Mouse (Mus musculus): ENCODE measurements around the gene Gcnt7.

Gcnt7 gene

DNA sequence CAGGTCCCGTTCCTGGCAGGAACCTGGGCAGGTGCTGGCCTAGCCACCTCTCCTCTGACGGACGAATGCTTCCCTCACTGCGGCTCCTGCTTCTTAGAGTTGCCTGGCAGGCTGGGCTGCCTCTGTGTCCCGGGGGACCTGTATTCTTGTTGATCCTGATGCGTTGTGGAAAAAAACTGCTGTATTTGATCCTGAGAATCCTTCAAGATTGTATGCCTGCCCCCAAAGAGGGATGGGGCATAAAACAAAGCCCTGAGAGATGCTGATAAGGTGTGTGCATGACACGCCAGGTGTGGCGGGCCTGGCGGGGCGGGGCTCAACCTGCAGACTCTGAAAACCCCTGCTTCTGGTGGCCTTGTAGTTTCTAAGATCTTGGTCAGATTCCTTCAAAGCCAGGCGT is at the start of gene Gcnt7:
Gcnt7 (minus strand) TSS at position 101 of the 400 bp plus-strand sequence.
- DNase-seq (ENCODE audit: low spot score in 2 of 2), result no peak

DNA sequence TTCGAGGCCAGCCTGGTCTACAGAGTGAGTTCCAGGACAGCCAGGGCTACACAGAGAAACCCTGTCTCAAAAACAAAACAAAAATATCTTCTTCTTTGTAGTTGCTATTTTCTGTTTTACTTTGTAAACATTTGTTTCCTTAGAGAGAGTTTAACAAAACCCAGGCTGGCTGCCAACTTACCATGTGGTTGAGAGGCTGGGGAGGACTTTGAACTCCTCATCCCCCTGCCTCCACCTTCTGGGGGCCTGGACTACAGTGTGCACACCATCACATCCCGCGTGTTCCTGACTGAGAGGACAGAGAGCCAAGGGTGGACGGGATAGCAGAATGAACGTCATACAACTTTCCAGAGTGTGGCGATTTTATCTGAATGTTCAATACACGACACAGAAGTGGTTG is 47.7 kb upstream of the Gcnt7 start:
- no peak for DNase-seq (ENCODE audit: low spot score in 2 of 2)

GRCm38 (mm10) chr2:172502168-172502567 is 43.8 kb upstream of the Gcnt7 start:
- no peak for DNase-seq (ENCODE audit: low spot score in 2 of 2)

GRCm38 (mm10) chr2:172501341-172501740 is 42.9 kb upstream of the Gcnt7 start:
- DNase-seq (ENCODE audit: low spot score in 2 of 2), result no peak

DNA sequence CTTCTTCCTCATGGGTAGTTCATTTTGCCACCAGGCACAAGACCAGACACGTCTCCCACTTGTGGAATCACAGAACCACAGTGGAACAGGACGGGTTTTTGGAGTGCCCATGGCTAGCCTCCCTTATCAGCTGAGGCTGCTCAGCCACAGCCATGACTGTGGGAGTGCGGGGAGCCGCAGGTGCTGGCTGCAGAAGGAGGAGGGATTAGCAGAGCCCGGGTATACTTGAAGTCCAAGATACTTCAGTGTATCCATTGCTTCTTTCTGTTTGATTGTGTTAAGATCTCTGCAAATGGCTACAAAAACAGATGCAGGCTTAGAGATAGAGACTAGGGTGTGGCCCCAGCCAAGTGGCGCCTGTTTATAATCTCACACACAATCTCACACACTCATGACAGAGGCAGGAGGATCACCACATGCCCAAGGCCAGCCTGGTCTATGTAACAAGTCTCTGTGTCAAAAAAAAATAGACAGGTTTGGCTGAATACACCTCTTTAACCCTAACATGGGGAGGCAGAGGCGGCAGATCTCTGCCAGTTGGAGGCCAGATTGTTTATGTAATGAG is 42.4 kb upstream of the Gcnt7 start:
- no peak for DNase-seq (ENCODE audit: low spot score in 2 of 2)

- DNase-seq (ENCODE audit: low spot score in 2 of 2), result no peak
Observed at GRCm38 (mm10) chr2:172498823-172499222, 40.4 kb upstream of the Gcnt7 start.

DNA sequence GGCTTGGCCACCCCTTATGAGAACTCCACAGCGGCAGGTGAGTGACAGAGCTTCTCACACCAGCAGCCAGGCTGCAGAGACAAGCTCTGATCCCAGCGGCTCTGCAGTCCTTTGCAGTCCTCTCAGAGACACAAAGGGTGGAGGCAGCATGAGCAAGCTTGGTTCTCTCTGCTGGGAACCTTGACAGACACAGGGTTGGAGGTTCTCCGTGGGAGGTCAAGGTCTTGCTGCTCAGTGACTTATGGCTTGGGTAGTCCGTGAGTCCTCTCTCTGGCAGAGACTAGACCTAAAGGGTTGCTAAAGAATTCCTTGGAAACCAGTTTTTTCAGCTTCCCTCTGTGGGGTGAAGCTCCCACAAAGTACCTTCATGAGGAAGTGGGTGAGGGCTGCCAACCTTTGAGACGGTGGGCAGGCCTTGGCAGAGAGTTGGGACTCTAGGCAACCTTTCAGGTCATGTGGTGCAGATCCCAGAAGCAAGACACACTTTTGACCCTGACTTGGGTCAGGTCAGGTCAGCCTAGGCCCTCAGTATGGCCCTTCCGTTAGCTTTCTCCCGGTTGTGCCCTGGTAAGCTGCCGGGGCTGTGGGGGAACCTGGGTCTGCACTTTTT is 38.4 kb upstream of the Gcnt7 start:
- no peak for DNase-seq (ENCODE audit: low spot score in 2 of 2)

- no peak for DNase-seq (ENCODE audit: low spot score in 2 of 2)
Observed at GRCm38 (mm10) chr2:172484696-172485370, 26.4 kb upstream of the Gcnt7 start.

DNA sequence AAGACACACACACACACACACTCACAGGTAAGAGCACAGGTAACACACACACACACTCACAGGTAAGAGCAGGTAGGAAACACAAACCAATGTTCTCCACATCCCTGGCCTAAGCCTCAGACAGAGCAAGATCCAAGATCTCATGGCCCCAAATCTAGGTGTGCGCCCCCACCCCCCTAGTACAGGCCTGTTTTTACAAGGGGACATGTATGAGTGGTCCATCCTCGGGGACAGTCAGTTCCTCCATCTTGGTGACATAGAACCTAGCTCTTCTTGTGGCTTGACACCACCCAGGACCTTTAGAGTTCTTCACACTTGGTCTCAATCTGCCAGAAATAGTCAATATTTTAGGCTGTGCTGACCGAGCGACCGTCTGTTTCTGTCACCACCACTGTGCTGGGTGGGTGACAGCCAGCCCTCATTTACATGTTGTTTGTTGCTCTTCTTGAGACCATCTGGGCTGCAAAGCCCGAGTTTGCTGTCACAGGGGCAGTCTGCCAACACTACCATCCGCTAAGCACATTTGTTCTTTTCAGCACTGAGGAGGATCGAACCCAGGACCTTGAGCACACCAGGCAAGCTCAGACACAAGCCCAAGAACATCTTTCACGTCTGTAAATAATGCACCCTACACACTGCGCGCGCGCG is 25.5 kb upstream of the Gcnt7 start:
- DNase-seq (ENCODE audit: low spot score in 2 of 2), result no peak

DNA sequence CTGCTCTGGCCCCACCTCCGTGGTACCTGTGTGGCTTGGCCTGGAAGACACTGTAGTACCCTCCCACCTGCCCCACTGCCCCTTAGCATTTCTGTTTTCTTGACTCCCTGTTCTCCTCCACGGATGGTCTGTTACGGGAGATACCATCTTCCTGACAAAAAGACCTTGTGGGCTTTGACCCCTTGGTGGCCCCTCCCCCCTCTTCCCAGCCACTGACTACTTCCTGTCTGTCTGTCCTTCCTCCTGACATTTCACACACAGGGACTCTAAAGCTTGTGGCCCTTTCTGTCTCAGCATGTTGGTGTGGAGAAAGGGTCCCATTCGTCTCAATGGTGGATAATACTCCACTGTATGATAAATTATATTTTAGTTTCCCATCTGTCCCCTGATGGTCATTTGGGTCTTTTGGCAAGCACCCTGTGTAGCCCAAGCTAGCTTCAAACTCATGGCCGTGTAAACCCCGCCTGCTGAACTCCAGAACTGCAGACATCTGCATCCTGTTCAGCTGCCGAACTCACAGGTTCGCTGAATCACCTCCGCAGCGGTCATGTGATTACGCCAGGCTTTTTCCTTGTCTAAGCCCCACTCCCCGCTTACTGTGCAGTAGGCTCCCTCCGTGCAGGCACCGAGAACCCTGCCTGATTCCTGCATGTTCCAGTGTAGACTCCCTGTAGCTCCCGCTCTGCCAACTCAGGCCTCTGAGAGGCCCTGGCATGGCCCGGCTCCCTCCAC is 23.4 kb upstream of the Gcnt7 start:
- DNase-seq (ENCODE audit: low spot score in 2 of 2), result no peak

DNA sequence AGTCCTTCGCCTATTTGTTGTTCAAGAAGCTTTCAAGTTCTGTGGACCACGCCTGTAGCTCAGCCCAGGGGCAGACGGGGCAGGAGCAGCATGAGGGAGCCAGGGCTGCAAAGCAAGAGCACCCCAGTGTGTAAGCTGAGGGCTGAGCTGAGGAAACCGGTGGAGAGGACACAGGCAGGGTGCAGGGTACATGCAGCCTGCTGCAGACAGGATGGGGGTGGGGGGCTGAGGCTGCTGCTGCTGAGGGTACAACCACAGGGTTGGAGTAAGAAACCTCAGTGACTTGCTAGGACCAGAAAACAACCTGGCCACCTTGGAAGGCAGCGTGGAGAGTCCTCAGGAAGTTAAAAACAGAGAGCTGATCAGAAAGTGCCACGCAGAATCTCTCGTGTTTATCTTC is 21.9 kb upstream of the Gcnt7 start:
- DNase-seq (ENCODE audit: low spot score in 2 of 2), result no peak

- no peak for DNase-seq (ENCODE audit: low spot score in 2 of 2)
Observed at GRCm38 (mm10) chr2:172477860-172478259, 19.5 kb upstream of the Gcnt7 start.

- DNase-seq (ENCODE audit: low spot score in 2 of 2), result no peak
Observed at GRCm38 (mm10) chr2:172477350-172477749, 19.0 kb upstream of the Gcnt7 start.

DNA sequence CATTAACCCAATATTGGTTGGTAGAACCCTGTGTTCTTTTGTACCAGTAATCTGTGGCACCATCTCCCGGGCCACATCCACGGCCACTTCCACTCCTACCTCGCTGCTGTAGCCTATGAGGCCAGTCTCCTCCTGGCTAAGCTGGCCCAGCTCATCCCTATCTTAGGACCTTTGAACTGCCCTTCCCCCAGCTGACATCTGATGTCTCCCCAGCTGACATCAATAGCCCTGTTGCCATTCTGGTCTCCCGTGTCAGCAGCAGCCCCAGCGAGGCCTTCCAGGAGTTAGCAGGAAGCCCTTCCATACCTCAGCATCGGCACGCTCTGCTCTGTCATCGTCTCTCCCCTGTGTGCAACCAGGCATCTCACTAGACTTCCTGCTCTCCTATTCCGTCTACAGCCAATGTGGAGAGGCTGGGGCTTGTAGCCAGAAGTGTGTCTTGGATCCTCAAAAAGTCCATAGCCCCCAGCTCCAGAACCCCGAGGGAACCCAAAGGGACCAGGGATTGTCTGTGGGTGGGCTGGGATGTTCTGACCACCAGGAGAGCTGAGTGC is 18.4 kb upstream of the Gcnt7 start:
- no peak for DNase-seq (ENCODE audit: low spot score in 2 of 2)

- DNase-seq (ENCODE audit: low spot score in 2 of 2), result no peak
Observed at GRCm38 (mm10) chr2:172474970-172475369, 16.6 kb upstream of the Gcnt7 start.

DNA sequence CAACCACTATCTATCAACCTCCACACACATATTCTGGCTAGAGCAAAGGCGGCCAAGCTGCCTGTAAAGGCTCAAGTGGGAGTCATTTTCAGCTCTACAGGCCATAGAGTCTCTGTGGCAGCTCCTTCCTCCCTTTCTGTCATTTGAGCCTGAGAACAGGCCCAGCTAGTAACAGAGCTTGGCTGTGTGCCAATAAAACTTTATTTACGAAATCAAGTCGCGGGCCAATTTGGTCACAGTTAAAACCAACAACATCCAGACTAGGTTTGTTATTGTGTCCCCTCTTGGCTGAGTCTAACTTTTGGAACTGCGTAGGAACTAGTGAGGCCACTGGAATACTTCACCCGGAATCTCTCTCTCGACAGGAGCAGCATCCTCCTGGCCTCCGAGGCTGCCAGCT is 15.2 kb upstream of the Gcnt7 start:
- DNase-seq (ENCODE audit: low spot score in 2 of 2), result no peak

- no peak for DNase-seq (ENCODE audit: low spot score in 2 of 2)
Observed at GRCm38 (mm10) chr2:172472318-172472717, 13.9 kb upstream of the Gcnt7 start, which contains the start of gene Fam209. Gene Fam209 (plus strand): TSS chr2:172472520.

DNA sequence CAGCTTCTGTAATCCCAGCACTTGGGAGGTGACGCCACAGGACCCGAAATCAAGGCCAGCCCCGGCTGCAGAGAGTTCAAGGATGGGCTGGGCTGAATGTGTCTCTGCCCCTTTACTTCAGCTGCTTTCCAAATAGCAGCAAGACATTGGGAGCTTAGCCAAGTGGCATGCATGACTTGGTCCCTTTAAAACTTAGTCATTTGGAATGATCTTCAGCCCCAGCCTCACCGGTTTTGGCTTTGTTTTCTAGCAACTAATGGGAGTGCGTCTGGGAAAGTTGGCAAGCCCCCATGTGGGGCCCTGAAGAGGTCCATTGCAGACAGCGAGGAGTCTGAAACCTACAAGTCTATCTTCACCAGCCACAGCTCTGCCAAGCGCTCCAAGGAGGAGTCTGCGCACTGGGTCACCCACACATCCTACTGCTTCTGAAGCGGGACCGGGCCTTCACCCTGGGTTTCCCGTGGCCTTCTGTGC is 10.0 kb upstream of the Gcnt7 start:
- peak; percentile 65 to 68 for DNase-seq (ENCODE audit: low spot score in 2 of 2)

DNA sequence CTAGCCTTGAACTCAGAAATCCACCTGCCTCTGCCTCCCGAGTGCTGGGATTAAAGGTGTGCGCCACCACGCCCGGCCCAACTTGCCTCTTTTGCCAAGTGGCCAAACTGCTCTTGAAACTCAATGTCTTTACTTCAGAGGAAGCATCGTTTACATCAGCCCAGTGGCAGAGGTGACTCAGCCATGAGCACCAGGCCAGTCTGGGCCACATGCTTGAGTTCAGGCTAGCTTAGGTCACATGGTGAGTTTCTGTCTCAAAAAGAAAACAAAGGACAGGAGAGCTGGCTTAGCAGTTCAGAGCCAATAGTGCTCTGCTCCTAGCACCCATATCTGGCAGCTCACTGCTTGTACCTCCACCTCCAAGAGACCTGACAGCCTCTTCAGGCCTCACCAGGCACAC is 8.8 kb upstream of the Gcnt7 start:
- DNase-seq (ENCODE audit: low spot score in 2 of 2), result no peak

GRCm38 (mm10) chr2:172466427-172467132 is 8.2 kb upstream of the Gcnt7 start:
- no peak for DNase-seq (ENCODE audit: low spot score in 2 of 2)

DNA sequence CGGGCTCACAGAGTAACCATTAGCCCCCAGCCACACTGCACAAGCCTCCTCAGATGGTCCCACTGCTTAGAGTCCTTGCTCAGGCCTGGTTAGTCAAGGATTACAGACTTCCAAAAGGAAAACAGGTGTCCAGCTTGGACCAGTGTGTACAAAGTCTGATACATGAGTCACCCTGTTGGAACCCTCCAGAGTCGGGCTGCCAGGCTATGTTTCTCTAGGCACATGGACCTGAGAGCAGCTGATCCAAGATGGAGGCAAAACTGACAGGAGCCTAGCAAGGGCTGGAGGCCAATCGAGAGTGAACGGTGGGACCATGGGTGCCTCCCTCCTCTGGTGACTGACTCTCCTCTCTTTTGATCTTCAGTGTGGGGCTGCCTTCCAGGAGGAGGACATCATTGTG is 4.4 kb upstream of the Gcnt7 start:
- DNase-seq (ENCODE audit: low spot score in 2 of 2), result no peak

All from urinary bladder, postnatal 4 days (tissue).